Mouse (Mus musculus): ENCODE measurements around the gene Eif3d. TPM values are rescaled to one million over a fixed set of nuclear protein-coding genes. Genes with fewer than 3 reads are reported as not detected.

The Eif3d gene
- polyA plus RNA-seq (2012; fragmentation: generic; extraction: Trizol): 100 to 1,000 TPM; 267 to 465 TPM

DNA sequence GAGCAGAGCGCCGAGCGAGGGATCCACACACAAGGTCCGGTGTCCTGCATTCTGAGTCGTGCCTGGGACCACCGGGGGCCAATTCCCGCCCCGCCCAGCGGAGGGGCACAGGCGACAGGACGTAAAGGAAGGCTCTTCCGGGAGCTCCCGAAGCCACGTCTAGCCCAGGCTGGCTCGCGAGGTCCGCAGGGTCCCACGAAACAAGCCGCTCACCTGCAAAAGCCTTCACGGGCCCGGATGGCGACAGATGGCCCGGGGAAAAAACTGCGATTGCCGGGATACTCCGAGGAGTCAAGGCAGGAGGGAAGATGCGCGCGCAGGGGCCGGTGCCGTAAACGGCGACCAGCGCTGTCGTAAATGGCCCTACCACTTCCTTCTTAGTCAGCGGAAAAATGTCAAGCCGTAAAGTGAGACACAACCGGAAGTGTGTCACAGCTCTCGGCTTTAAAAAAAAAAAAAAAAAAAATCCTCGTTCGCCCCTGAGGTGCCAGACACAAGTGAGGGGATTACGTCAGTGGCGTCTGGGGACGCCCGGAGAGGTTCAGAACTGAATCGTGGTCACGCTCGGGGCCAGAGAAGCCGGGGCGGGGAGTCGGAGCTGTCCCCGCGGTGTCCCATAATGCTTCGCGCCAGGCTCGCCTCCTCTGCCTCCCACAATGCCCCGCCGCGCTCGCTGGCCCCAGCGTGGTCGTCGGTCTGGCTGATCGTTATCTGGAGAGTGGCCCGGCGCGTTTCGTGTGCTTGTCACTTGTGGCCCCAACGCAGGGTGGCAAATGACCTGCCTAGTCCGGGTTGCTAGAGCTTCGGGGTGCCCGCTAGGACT is at the start of gene Eif3d:
TSS of gene Eif3d (minus strand) at position 344 of the 823 bp plus-strand sequence.

GRCm38 (mm10) chr15:77956404-77956901 is 14.2 kb downstream of the Eif3d start, which contains the start of gene Foxred2:
Gene Foxred2 (minus strand): TSS chr15:77956722.

GRCm38 (mm10) chr15:77928673-77929331 is 41.8 kb downstream of the Eif3d start, which contains the start of gene Txn2:
Gene Txn2 (minus strand): TSS chr15:77929006.

Other genes starting within 250 kb of the Eif3d start
- 10 to 100 TPM in 1 of 2 experiments, 1 to 10 TPM in 1; 5.1 to 43.6 TPM for gene Apol9b, start 241.8 kb downstream of the Eif3d start, polyA plus RNA-seq (2012; fragmentation: generic; extraction: Trizol)
- under 1 TPM; 0.06 to 0.59 TPM for gene Apol8, start 213.8 kb downstream of the Eif3d start, polyA plus RNA-seq (2012; fragmentation: generic; extraction: Trizol)
- gene Myh9, start 128.6 kb downstream of the Eif3d start, polyA plus RNA-seq (2012; fragmentation: generic; extraction: Trizol): 100 to 1,000 TPM; 107 to 385 TPM
- gene Txn2, start 41.8 kb downstream of the Eif3d start, polyA plus RNA-seq (2012; fragmentation: generic; extraction: Trizol): 100 to 1,000 TPM; 209 to 351 TPM
- gene Foxred2, start 14.1 kb downstream of the Eif3d start, polyA plus RNA-seq (2012; fragmentation: generic; extraction: Trizol): 10 to 100 TPM in 1 of 2 experiments, 1 to 10 TPM in 1; 1.4 to 18.8 TPM
- under 1 TPM in 1 of 2 experiments, not detected in 1; 0.01 TPM for gene Cacng2, start 149.2 kb upstream of the Eif3d start, polyA plus RNA-seq (2012; fragmentation: generic; extraction: Trizol)
- gene Ift27, start 203.3 kb upstream of the Eif3d start, polyA plus RNA-seq (2012; fragmentation: generic; extraction: Trizol): 100 to 1,000 TPM in 1 of 2 experiments, 10 to 100 TPM in 1; 80.1 to 137 TPM
- not detected for gene Pvalb, start 235.6 kb upstream of the Eif3d start, polyA plus RNA-seq (2012; fragmentation: generic; extraction: Trizol)